Mouse (Mus musculus): Measurements from ENCODE around the gene Crabp1.

- peak; percentile 71; the same call in 1 of the 2 replicates for TF ChIP-seq POLR2A (IDR thresholded peaks at IDR 0.05; ENCODE audit: low read depth, low read length)
- TF ChIP-seq CTCF (IDR thresholded peaks at IDR 0.05; ENCODE audit: extremely low read depth, insufficient read depth, insufficient read length, insufficient replicate concordance) = 0 out of 2 replicates have a peak, but pooled peaks have one; percentile 28
Observed at GRCm38 (mm10) chr9:54733921-54734638, 30.5 kb upstream of the Crabp1 start, which contains the start of gene Wdr61.
